Mouse (Mus musculus): ENCODE measurements at regions not wholly inside any gene's neighbourhood (a gene's known extent, or its start where the extent isn't known, plus 50 kb on each side); places are given as distances from the start of the nearest gene placed in this dataset.

GRCm38 (mm10) chr16:42592321-42592720 lies 251.9 kb upstream of the Gap43 start:
- no peak for DNase-seq (ENCODE audit: low read depth in 3 of 3, low spot score in 3 of 3)
- no peaks in the 10 kb centered on the region for H3K4me1 ChIP-seq (replicated peaks; ENCODE audit: control insufficient read depth in 2 of 2, insufficient read depth in 2 of 2, low read length in 1 of 2)
- H3K4me3 ChIP-seq (ENCODE audit: insufficient read depth in 1 of 2, low read depth in 2 of 2, low read length in 2 of 2): no peak overlapping the region
- H3K9me3 ChIP-seq (ENCODE audit: control insufficient read depth, low read length): no peaks in the 10 kb centered on the region
- H3K9ac ChIP-seq (replicated peaks): no peak overlapping the region
- no peak for ATAC-seq (ENCODE audit: insufficient read depth)
- H3K27me3 ChIP-seq (ENCODE audit: control insufficient read depth, insufficient read depth, low read length): no peaks in the 10 kb centered on the region
- 46% methylated on average over 3 of the region's 3 CpGs for WGBS (ENCODE audit: insufficient replicate concordance)
- no peak overlapping the region for H3K27ac ChIP-seq
- no peak for TF ChIP-seq EP300 (IDR thresholded peaks at IDR 0.05; ENCODE audit: low read depth)
- no peak for TF ChIP-seq CTCF (IDR thresholded peaks at IDR 0.05; ENCODE audit: low read depth)
- H3K4me2 ChIP-seq (ENCODE audit: low read depth): no peak overlapping the region
- H3K36me3 ChIP-seq (replicated peaks; ENCODE audit: control insufficient read depth, insufficient read depth, low read depth): no peaks in the 10 kb centered on the region

- TF ChIP-seq EP300 (IDR thresholded peaks at IDR 0.05; ENCODE audit: low read depth): no peak
- ATAC-seq (ENCODE audit: insufficient read depth): no peak
- 49% methylated on average over 5 of the region's 5 CpGs for WGBS (ENCODE audit: insufficient replicate concordance)
Observed at GRCm38 (mm10) chr16:42591530-42591929, 251.1 kb upstream of the Gap43 start.

GRCm38 (mm10) chr16:42586196-42586595 lies 245.7 kb upstream of the Gap43 start:
- H3K9ac ChIP-seq (replicated peaks): no peak overlapping the region
- no peak for ATAC-seq (ENCODE audit: insufficient read depth)
- no peaks in the 10 kb centered on the region for H3K4me1 ChIP-seq (replicated peaks; ENCODE audit: control insufficient read depth in 2 of 2, insufficient read depth in 2 of 2, low read length in 1 of 2)
- H3K27me3 ChIP-seq (ENCODE audit: control insufficient read depth, insufficient read depth, low read length): no peaks in the 10 kb centered on the region
- no peak overlapping the region for H3K4me2 ChIP-seq (ENCODE audit: low read depth)
- H3K36me3 ChIP-seq (replicated peaks; ENCODE audit: control insufficient read depth, insufficient read depth, low read depth): no peaks in the 10 kb centered on the region
- DNase-seq (ENCODE audit: low read depth in 3 of 3, low spot score in 3 of 3): no peak
- no peaks in the 10 kb centered on the region for H3K9me3 ChIP-seq (ENCODE audit: control insufficient read depth, low read length)
- H3K4me3 ChIP-seq (ENCODE audit: insufficient read depth in 1 of 2, low read depth in 2 of 2, low read length in 2 of 2): no peak overlapping the region
- no peak overlapping the region for H3K27ac ChIP-seq
- TF ChIP-seq CTCF (IDR thresholded peaks at IDR 0.05; ENCODE audit: low read depth) (no peak), EP300 (IDR thresholded peaks at IDR 0.05; ENCODE audit: low read depth) (no peak)

More at GRCm38 (mm10) chr16:42591530-42591929, 251.1 kb upstream of the Gap43 start:
- H3K9ac ChIP-seq (replicated peaks): no peak overlapping the region
- no peaks in the 10 kb centered on the region for H3K36me3 ChIP-seq (replicated peaks; ENCODE audit: control insufficient read depth, insufficient read depth, low read depth)
- no peak for DNase-seq (ENCODE audit: low read depth in 3 of 3, low spot score in 3 of 3)
- H3K4me3 ChIP-seq (ENCODE audit: insufficient read depth in 1 of 2, low read depth in 2 of 2, low read length in 2 of 2): no peak overlapping the region
- H3K27ac ChIP-seq: no peak overlapping the region
- H3K27me3 ChIP-seq (ENCODE audit: control insufficient read depth, insufficient read depth, low read length): no peaks in the 10 kb centered on the region
- H3K4me2 ChIP-seq (ENCODE audit: low read depth): no peak overlapping the region
- no peaks in the 10 kb centered on the region for H3K4me1 ChIP-seq (replicated peaks; ENCODE audit: control insufficient read depth in 2 of 2, insufficient read depth in 2 of 2, low read length in 1 of 2)
- H3K9me3 ChIP-seq (ENCODE audit: control insufficient read depth, low read length): no peaks in the 10 kb centered on the region

GRCm38 (mm10) chr16:42575517-42575946 lies 235.1 kb upstream of the Gap43 start:
- DNase-seq (ENCODE audit: low read depth in 3 of 3, low spot score in 3 of 3) (no peak), ATAC-seq (ENCODE audit: insufficient read depth) (no peak)
- Histone ChIP-seq H3K4me3 (ENCODE audit: insufficient read depth in 1 of 2, low read depth in 2 of 2, low read length in 2 of 2) (no peak overlapping the region), H3K9me3 (ENCODE audit: control insufficient read depth, low read length) (no peaks in the 10 kb centered on the region), H3K27ac (no peak overlapping the region), H3K36me3 (replicated peaks; ENCODE audit: control insufficient read depth, insufficient read depth, low read depth) (no peaks in the 10 kb centered on the region), H3K4me1 (replicated peaks; ENCODE audit: control insufficient read depth in 2 of 2, insufficient read depth in 2 of 2, low read length in 1 of 2) (no peaks in the 10 kb centered on the region), H3K4me2 (ENCODE audit: low read depth) (no peak overlapping the region), H3K9ac (replicated peaks) (no peak overlapping the region), H3K27me3 (ENCODE audit: control insufficient read depth, insufficient read depth, low read length) (no peaks in the 10 kb centered on the region)
- no peak for TF ChIP-seq CTCF (IDR thresholded peaks at IDR 0.05; ENCODE audit: low read depth)
- no peak for TF ChIP-seq EP300 (IDR thresholded peaks at IDR 0.05; ENCODE audit: low read depth)
- WGBS (ENCODE audit: insufficient replicate concordance): 19% methylated on average over 7 of the region's 7 CpGs

- WGBS (ENCODE audit: insufficient replicate concordance): 29% methylated on average over 1 of the region's 1 CpGs
- H3K4me3 ChIP-seq (ENCODE audit: insufficient read depth in 1 of 2, low read depth in 2 of 2, low read length in 2 of 2): no peak overlapping the region
- DNase-seq (ENCODE audit: low read depth in 3 of 3, low spot score in 3 of 3) (no peak), ATAC-seq (ENCODE audit: insufficient read depth) (no peak)
- H3K4me1 ChIP-seq (replicated peaks; ENCODE audit: control insufficient read depth in 2 of 2, insufficient read depth in 2 of 2, low read length in 1 of 2): no peaks in the 10 kb centered on the region
- H3K36me3 ChIP-seq (replicated peaks; ENCODE audit: control insufficient read depth, insufficient read depth, low read depth): no peaks in the 10 kb centered on the region
- TF ChIP-seq CTCF (IDR thresholded peaks at IDR 0.05; ENCODE audit: low read depth): no peak
- TF ChIP-seq EP300 (IDR thresholded peaks at IDR 0.05; ENCODE audit: low read depth): no peak
- no peaks in the 10 kb centered on the region for H3K27me3 ChIP-seq (ENCODE audit: control insufficient read depth, insufficient read depth, low read length)
- H3K27ac ChIP-seq: no peak overlapping the region
- H3K9me3 ChIP-seq (ENCODE audit: control insufficient read depth, low read length): no peaks in the 10 kb centered on the region
- no peak overlapping the region for H3K9ac ChIP-seq (replicated peaks)
- H3K4me2 ChIP-seq (ENCODE audit: low read depth): no peak overlapping the region
Observed at GRCm38 (mm10) chr16:42574978-42575377, 234.5 kb upstream of the Gap43 start.
